Mouse (Mus musculus) intestine, embryonic 14.5 days (tissue): ENCODE measurements at regions not wholly inside any gene's neighbourhood (a gene's known extent, or its start where the extent isn't known, plus 50 kb on each side); places are given as distances from the start of the nearest gene placed in this dataset.

ENCODE experiments used
- ATAC-seq: fragments of 200-750 bp; cut with Nextera tagmentation; replicated peaks from 2 replicates; pipeline ENCODE4 v1.8.0; 2017; ENCODE audit warnings: low read depth, moderate number of reproducible peaks, moderate TSS enrichment, moderate library complexity; ENCODE audit not compliant: low FRiP score, low TSS enrichment
- DNase-seq: peaks from one replicate; pipeline ENCODE4 v3.0.0-alpha.2; 2018; ENCODE audit warnings: low spot score
- H3K27ac ChIP-seq: fragments of 300-500 bp; sonication (generic); 2 replicates; pipeline ENCODE4 v1.5.1; 2014; ENCODE audit warnings: low read depth, mild to moderate bottlenecking, control low read depth
- H3K27me3 ChIP-seq: fragments of 300-500 bp; sonication (generic); replicated peaks from 2 replicates; pipeline ENCODE4 v1.6.1; 2014; ENCODE audit warnings: low read length, control low read depth; ENCODE audit not compliant: control insufficient read depth, insufficient read depth
- H3K36me3 ChIP-seq: fragments of 300-500 bp; sonication (generic); 2 replicates; pipeline ENCODE4 v1.6.1; 2014; ENCODE audit warnings: low read length, control low read depth; ENCODE audit not compliant: control insufficient read depth, insufficient read depth
- H3K4me1 ChIP-seq: fragments of 300-500 bp; sonication (generic); replicated peaks from 2 replicates; pipeline ENCODE4 v1.6.1; 2014; ENCODE audit warnings: low read length, control low read depth, mixed read lengths; ENCODE audit not compliant: control insufficient read depth, insufficient read depth
- H3K4me2 ChIP-seq: fragments of 300-500 bp; sonication (generic); 2 replicates; pipeline ENCODE4 v1.6.1; 2014; ENCODE audit warnings: low read length
- H3K4me3 ChIP-seq: fragments of 300-500 bp; sonication (generic); 2 replicates; pipeline ENCODE4 v1.5.1; 2014; ENCODE audit warnings: low read depth, low read length, control low read depth, mixed read lengths
- H3K9ac ChIP-seq: fragments of 300-500 bp; sonication (generic); 2 replicates; pipeline ENCODE4 v1.6.1; 2014; ENCODE audit warnings: mild to moderate bottlenecking, low read length
- H3K9me3 ChIP-seq: fragments of 300-500 bp; sonication (generic); 2 replicates; pipeline ENCODE4 v1.6.1; 2016; ENCODE audit warnings: low read length, control low read depth; ENCODE audit not compliant: control insufficient read depth
- WGBS: fragments of 180-500 bp; shearing (Covaris S2); extraction: QIAGEN DNeasy Blood & Tissue Kit; methylation state at CpG from one replicate; pipeline ENCODE4 v1.1.7; 2014; 5-methylcytosine and 5-hydroxymethylcytosine counted together

DNA sequence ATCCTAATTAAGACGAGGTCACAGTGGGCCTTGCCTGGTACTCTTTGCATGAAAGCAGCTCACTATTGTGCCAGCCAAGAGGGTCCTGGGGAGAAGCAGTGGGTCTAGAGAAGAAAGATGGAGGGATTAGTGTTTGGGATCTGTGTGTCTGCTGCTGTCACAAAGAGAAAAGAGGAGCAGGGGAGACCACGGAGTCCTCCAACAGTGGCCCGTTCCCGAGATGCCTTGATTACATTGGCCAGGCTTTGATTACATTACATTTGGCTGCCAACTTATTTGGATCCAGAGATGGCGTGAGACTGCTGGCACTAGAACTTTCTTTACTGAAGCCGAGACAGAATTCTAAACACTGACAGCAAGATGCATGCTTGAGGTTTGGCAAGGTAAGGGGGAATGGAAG, 78.4 kb upstream of the Slc1a3 start:
- H3K9me3 ChIP-seq, result no peaks in the 10 kb centered on the region
- no peak overlapping the region for H3K9ac ChIP-seq
- DNase-seq, result no peak
- ATAC-seq, result no peak
- no peaks in the 10 kb centered on the region for H3K27me3 ChIP-seq
- no peak overlapping the region for H3K4me2 ChIP-seq
- no peaks in the 10 kb centered on the region for H3K36me3 ChIP-seq
- WGBS, result 62% methylated on average over 6 of the region's 6 CpGs
- no peak overlapping the region for H3K27ac ChIP-seq
- H3K4me1 ChIP-seq, result no peaks in the 10 kb centered on the region
- no peak overlapping the region for H3K4me3 ChIP-seq

DNA sequence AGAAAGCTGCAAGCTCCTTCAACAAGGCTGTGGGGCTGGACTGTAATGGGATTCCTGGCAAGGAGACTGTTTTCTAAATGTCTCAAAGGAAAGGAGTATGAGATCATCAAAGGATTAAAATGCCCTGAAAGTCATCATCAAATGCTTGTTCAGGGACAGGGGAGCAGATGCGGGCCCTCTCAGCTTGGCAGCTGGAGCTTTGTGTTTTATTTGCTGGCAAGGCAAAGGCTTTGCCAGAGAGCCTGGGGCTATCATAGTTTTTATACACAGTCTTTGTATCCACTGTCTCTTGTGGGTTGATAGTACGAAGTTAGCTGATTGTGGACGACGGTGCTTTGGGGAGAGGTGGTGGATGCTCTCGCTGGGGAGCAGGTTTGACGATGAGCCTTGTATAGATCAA, 75.0 kb upstream of the Slc1a3 start:
- Histone ChIP-seq H3K27ac (no peak overlapping the region), H3K27me3 (no peaks in the 10 kb centered on the region), H3K9ac (no peak overlapping the region), H3K4me1 (no peaks in the 10 kb centered on the region), H3K36me3 (no peaks in the 10 kb centered on the region), H3K4me2 (no peak overlapping the region), H3K9me3 (no peaks in the 10 kb centered on the region), H3K4me3 (no peak overlapping the region)
- ATAC-seq (no peak), DNase-seq (no peak)
- 79% methylated on average over 6 of the region's 6 CpGs for WGBS

DNA sequence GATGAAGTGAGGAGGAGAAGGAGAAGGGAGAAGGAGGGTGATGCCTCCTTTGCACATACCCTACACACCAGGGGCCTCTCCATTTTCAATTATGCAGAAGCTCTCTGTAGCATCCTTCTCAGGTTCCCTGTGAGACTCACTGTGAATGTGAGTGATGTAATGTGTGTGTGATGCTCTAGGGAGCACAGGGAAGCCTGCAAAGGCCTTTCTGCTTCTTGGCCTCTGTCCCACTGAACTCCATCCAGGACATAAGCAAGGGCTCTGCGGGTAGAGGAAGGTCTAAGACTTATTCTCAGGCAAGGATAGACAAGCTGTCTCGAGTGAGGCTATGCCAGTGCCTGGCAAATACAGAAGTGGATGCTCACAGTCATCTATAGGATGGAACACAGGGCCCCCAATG, 73.0 kb upstream of the Slc1a3 start:
- H3K36me3 ChIP-seq, result no peaks in the 10 kb centered on the region
- DNase-seq, result no peak
- no peak for ATAC-seq
- H3K9ac ChIP-seq, result no peak overlapping the region
- no peak overlapping the region for H3K27ac ChIP-seq
- H3K4me1 ChIP-seq, result 0 out of 2 replicates have a peak, but pooled peaks cover 4% of the 10 kb centered on the region
- no peak overlapping the region for H3K4me3 ChIP-seq
- no peak overlapping the region for H3K4me2 ChIP-seq
- H3K9me3 ChIP-seq, result no peaks in the 10 kb centered on the region
- WGBS, result 81% methylated on average over 2 of the region's 2 CpGs
- H3K27me3 ChIP-seq, result no peaks in the 10 kb centered on the region

DNA sequence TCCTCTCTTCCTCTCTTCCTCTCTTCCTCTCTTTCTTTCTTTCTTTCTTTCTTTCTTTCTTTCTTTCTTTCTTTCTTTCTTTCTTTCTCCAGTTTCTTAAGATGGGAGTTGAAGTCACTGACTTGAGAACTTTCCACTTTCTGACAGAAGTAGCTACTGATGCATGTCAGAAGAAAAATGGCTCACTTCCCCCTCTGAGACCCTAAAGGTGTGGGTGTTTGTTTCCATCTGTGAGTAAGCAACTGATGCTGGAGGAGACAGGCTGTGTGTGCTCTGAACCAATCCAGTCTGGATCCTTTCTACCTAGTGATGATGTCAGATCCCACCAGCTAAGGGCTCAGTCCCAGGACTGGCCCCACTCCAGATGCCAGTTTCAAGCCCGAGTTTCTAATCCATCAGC, 72.5 kb upstream of the Slc1a3 start:
- no peak overlapping the region for H3K4me2 ChIP-seq
- no peak overlapping the region for H3K4me3 ChIP-seq
- 72% methylated on average over 1 of the region's 1 CpGs for WGBS
- DNase-seq (no peak), ATAC-seq (no peak)
- H3K9ac ChIP-seq, result no peak overlapping the region
- H3K36me3 ChIP-seq, result no peaks in the 10 kb centered on the region
- H3K4me1 ChIP-seq, result 0 out of 2 replicates have a peak, but pooled peaks cover 4% of the 10 kb centered on the region
- H3K27ac ChIP-seq, result no peak overlapping the region
- H3K9me3 ChIP-seq, result no peaks in the 10 kb centered on the region
- no peaks in the 10 kb centered on the region for H3K27me3 ChIP-seq

DNA sequence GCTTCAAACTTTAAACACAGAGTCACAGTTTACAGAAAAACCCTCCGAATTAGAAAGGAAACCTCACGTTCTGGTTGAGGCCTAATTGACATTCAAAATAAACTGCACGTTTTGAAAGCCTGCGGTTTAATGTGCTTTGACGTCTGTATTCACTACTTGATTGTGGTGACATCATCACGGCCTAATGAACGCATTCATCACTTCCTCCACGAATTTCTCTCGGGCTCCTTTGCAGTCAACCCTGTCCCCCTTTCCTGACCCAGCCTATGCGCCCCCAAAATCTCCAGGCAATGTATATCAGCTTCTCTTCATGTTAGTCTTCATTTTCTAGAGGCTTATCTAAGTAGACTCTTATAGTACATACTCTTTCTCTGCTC, 71.6 kb upstream of the Slc1a3 start:
- Histone ChIP-seq H3K27ac (no peak overlapping the region), H3K4me2 (no peak overlapping the region), H3K4me1 (0 out of 2 replicates have a peak, but pooled peaks cover 4% of the 10 kb centered on the region), H3K4me3 (no peak overlapping the region), H3K27me3 (no peaks in the 10 kb centered on the region), H3K9ac (no peak overlapping the region), H3K36me3 (no peaks in the 10 kb centered on the region), H3K9me3 (no peaks in the 10 kb centered on the region)
- no peak for DNase-seq
- WGBS, result 78% methylated on average over 10 of the region's 10 CpGs
- no peak for ATAC-seq

DNA sequence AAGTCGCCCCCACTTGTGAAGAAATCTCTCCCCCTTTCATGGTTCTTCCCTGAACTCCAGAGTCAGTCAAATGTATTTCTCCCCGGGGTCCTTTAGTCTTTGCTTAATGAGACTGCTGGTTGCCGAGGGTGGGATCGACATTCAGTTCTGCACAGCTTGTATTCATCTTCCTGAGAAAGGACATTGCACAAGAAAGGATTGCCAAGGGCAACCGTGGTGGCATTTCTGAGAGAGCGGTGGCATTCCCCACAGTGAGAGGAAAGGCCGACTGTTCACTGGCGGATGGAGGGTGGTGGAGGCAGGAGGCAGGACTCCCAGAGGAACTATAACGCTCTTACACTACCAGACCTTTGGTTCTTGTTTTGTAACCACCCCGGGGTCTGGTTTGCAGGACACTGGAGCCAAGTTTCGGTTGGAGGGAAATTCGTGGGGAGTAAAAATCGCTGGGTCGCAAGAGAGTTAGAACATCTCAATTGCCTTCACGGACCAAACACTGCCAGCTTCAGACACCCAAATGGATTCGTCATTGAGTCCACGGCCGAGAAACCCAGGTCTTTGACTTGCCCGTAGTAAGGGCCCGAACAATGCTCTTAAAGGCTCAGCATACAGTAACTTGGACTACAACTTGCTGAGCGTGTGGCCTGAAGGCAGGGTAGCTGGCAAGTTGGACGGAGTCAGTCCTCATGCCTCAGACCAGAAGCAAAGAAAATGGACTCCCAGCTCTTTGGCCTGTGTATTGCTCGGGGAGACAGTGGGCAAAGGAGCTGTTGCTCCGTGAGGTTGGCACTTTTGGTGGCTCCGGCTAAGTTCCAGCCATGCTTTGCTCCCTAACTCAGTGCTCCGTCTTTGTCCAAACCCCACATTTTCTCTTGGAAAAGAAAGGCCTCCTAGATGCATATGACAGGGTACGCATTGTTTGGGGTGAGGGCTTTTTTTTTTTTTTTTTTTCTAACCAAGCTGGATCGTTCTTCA, 70.9 kb upstream of the Slc1a3 start:
- H3K9ac ChIP-seq, result no peak overlapping the region
- no peaks in the 10 kb centered on the region for H3K27me3 ChIP-seq
- 93% methylated on average over 28 of the region's 28 CpGs for WGBS
- ATAC-seq, result no peak
- no peaks in the 10 kb centered on the region for H3K36me3 ChIP-seq
- H3K9me3 ChIP-seq, result no peaks in the 10 kb centered on the region
- no peak for DNase-seq
- 0 out of 2 replicates have a peak, but pooled peaks cover 4% of the 10 kb centered on the region for H3K4me1 ChIP-seq
- H3K27ac ChIP-seq, result no peak overlapping the region
- H3K4me3 ChIP-seq, result no peak overlapping the region
- no peak overlapping the region for H3K4me2 ChIP-seq

DNA sequence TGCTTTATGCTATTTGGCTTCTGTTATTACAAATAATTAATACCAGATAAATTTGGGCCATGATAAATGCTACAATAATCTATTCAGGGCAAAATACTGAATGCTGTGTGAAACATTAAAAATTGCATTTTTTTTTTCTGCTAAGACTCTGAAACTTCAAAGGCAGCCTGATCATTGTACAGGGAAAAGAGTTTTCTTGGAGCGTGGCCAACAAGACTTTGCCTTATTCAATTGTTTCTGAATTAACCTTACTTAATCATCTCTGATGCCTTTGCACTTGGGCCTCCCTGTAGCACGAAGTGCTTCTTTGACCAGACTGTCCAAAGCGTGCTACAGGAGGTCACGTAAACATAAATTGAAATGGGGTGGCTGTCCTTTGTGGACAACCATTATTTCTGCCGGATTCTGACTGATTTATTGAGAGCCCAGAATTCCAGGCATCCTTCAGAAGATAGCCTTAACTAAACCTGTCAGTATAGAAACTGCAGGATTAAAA, 69.9 kb upstream of the Slc1a3 start:
- no peak overlapping the region for H3K9ac ChIP-seq
- no peak overlapping the region for H3K4me3 ChIP-seq
- H3K4me2 ChIP-seq, result no peak overlapping the region
- no peak for ATAC-seq
- WGBS, result 47% methylated on average over 5 of the region's 5 CpGs
- no peak for DNase-seq
- 0 out of 2 replicates have a peak, but pooled peaks cover 4% of the 10 kb centered on the region for H3K4me1 ChIP-seq
- H3K36me3 ChIP-seq, result no peaks in the 10 kb centered on the region
- H3K27me3 ChIP-seq, result no peaks in the 10 kb centered on the region
- H3K9me3 ChIP-seq, result no peaks in the 10 kb centered on the region
- no peak overlapping the region for H3K27ac ChIP-seq

DNA sequence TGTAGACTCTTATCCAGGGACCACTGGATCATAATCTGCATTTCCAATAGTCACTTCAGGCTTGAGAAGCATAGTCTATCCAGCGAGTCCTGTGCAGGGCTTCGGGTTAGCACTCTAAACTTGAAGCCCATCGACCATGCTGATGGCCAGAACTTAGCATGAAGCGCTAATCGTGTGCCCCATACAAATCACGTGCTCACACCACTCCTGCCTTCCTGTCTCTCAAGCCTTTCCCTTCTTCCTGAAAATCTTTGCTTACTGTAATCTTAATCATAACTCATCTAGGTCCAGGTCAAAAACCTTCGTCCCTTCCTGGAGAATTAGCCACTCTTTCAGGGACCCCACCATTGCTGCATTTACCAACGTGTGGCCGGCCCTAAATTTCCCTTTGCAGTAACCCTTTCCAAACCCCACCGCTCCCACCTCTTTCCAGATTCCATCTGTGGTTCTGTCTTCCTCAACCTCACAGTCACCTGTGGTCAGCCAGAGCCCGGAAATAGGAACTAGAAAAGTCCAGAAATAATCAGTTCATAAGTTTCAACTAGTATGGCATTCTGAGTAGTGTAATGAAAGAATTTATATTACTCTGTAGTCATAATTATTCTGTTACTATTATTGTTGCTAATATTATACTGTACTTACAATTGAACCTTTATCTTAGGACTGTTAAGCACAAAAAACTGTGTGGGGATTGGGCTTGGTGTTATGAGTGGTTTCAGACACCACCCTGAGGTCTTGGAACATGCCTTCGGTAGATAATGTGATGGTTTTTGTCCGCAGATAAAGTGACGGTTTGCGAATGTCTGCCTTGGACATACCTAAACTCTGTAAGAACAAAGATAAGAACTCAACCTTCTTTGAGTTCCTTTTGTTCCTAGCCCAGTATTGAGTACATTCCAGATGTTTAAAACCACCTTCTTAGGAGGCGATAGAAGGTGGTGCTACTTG, 57.3 kb upstream of the Slc1a3 start:
- Histone ChIP-seq H3K9me3 (no peaks in the 10 kb centered on the region), H3K27ac (no peak overlapping the region), H3K27me3 (no peaks in the 10 kb centered on the region), H3K36me3 (no peaks in the 10 kb centered on the region), H3K9ac (no peak overlapping the region), H3K4me3 (no peak overlapping the region), H3K4me2 (no peak overlapping the region), H3K4me1 (no peaks in the 10 kb centered on the region)
- 90% methylated on average over 16 of the region's 16 CpGs for WGBS
- ATAC-seq (no peak), DNase-seq (no peak)
